Mouse (Mus musculus): ENCODE results near the gene Ccdc33.
A peak's percentile ranks its signal among the peaks of the same experiment; 100 is the strongest.

DNA sequence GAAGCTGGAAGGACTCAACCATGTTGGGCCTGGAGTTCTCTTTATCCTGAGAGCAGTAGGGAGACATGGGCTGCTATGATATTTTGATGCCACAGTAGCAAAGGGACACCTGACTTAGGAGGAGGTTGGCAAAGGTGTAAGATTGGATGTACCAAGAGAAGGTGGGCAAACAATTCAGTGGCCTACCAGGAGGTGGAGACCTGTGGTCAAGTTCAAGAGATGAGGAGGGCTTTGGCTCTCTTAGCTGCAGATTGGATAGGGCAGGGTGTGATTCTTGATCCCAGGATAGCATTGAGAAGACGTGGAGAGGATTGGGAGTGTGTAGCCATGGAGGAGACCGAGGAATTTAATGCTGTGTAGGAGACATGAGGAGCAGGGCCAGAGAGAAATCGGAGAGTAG, 24.8 kb downstream of the Ccdc33 start:
- TF ChIP-seq CTCF (conservative IDR thresholded peaks at IDR 0.05 in 1 of 2, IDR thresholded peaks at IDR 0.05 in 1 of 2; ENCODE audit: low read depth in 2 of 2, low read length in 2 of 2): peak in 1 of 2 experiments; percentile 49; a peak in 2 of 4 replicates
- TF ChIP-seq GABPA (IDR thresholded peaks at IDR 0.05; ENCODE audit: insufficient replicate concordance, low read depth, low read length): no peak
- TF ChIP-seq HCFC1 (IDR thresholded peaks at IDR 0.05; ENCODE audit: low read depth, low read length): no peak
- TF ChIP-seq MAX (IDR thresholded peaks at IDR 0.05; ENCODE audit: low read length): no peak
- TF ChIP-seq POLR2A (IDR thresholded peaks at IDR 0.05; ENCODE audit: low read depth, low read length): no peak
- TF ChIP-seq CHD2 (IDR thresholded peaks at IDR 0.05; ENCODE audit: low read length): no peak
- no peak for TF ChIP-seq MAZ (IDR thresholded peaks at IDR 0.05; ENCODE audit: low read depth, low read length)
- TF ChIP-seq BHLHE40 (IDR thresholded peaks at IDR 0.05; ENCODE audit: low read depth, low read length): no peak
- no peak for TF ChIP-seq TBP (conservative IDR thresholded peaks at IDR 0.05; ENCODE audit: low read depth, low read length)
- TF ChIP-seq E2F4 (IDR thresholded peaks at IDR 0.05; ENCODE audit: insufficient replicate concordance, low read depth, low read length): no peak

All from CH12.LX (cell line).